Mouse (Mus musculus) naive thymus-derived CD4-positive, alpha-beta T cell, adult 5 months (primary cell): ENCODE measurements around the gene Hephl1. TPM values are rescaled to one million over a fixed set of nuclear protein-coding genes. Genes with fewer than 3 reads are reported as not detected.

Source experiments
- polyA plus RNA-seq: library from polyadenylated mRNA; unstranded; fragments of 100-300 nt; shearing (Covaris generic); gene quantifications from one replicate; pipeline ENCODE4 v1.2.1, GENCODE M21; 2017

The Hephl1 gene
- polyA plus RNA-seq = not detected

DNA sequence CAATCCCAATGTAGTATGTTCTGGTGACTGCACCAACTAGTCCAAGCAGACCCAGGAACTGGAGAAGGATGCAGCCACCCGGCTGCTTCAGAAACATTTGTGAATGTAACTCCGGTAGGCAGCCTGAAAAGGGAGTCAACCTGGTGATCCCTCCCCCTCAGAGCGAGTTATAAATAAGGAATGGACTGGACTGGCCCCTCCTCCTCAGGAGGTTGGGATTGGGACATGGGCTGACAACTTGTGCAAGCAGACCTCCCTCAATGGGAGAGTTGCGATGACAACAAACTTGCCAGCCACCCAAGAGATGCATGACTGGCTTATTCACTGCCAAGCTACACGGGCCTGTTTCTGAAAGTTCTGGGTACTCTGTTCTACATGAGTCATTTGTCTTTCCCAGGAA, at the start of gene Hephl1:
Gene Hephl1, minus strand, starts transcription at position 101 of the 400 bp plus-strand sequence.

DNA sequence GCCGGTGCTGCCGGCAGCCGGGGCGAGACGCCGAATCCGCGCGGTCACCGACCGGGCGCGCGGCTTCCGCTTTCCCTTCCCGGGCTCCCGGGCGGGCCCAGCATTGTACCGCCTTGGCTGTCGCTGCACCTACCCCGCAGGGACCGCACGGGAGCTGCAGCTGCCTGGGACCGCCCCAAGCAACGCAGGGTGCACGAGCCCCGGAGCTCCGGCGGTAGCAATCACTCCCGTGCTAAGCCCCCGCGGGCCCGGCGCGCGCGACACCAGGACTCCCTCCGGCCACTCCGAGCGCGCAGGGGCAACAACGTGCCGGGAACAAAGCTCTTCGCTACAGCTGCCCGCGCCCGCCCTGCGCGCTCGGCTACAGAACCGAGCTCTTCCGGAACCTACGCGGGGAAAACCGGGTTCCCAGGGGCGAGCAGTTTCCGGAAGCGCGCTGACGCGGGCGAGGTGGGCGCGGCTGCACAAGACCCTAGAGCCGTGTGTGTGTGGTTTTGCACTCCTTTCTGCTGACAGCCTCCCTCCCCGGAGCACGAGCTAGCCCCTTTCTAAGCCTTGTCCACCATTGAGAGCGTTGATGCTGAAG, 66.7 kb downstream of the Hephl1 start, which contains the start of gene Panx1:
Gene Panx1, minus strand, starts transcription at position 395 of the 586 bp plus-strand sequence.

Other genes with a start within 250 kb of the Hephl1 start
- 72.7 TPM for gene Izumo1r, start 208.2 kb downstream of the Hephl1 start, polyA plus RNA-seq
- gene Panx1, start 66.6 kb downstream of the Hephl1 start, polyA plus RNA-seq = 109 TPM
- not detected for gene Vstm5, start 126.9 kb upstream of the Hephl1 start, polyA plus RNA-seq
- gene Med17, start 167.8 kb upstream of the Hephl1 start, polyA plus RNA-seq = 51.6 TPM
- gene Taf1d, start 194.1 kb upstream of the Hephl1 start, polyA plus RNA-seq = 144 TPM
- gene 4931406C07Rik, start 194.3 kb upstream of the Hephl1 start, polyA plus RNA-seq = 1.5 TPM
- gene Cep295, start 245.7 kb upstream of the Hephl1 start, polyA plus RNA-seq = 19.2 TPM